Mouse (Mus musculus): ENCODE results near the gene Fem1a. TPM values are rescaled to one million over a fixed set of nuclear protein-coding genes. Genes with fewer than 3 reads are reported as not detected.

Fem1a gene
- polyA plus RNA-seq, 1 experiment from 2014 or later = 7.0 TPM

DNA sequence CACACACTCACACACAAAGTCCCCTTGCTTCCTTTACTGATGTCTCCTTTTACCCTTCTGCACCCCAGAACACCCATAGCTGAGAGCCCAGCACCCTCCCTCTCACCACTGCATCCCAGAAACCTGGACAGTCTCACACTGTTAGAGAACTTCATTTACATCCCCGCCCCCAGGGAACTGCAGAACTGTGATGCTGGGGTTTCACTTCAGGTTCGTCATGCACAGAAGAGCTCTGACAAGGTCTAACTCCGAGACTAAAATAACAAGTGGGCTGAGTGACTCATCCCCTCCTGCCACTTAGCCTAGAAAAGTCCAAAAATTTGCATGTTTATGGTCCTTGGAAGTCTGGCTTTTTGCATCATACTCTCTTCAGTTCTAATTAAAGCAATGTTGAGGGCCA is 9.7 kb downstream of the Fem1a start:
- WGBS = 58% methylated on average over 3 of the region's 3 CpGs

DNA sequence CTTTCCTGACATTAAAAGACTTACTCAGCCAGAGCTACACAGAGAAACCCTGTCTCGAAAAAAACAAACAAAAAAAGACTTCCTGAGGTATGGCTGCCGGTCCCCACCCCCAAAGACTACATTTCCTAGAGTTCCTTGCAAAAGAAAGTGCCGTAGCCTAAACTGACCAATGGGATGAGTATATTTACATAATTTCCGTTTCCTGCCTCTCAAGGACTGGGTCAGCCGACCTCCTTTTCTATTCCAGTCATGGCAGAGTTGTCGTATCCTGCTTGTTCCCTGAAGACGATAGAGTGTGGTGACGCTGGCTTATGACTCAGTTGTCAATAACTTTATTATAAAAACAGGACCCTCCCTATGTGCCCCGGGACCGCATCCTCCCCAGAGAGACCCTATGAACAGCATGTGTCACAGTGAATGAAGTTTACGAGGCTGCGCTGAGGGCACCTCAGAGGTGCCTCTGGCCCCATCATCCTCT is 12.6 kb downstream of the Fem1a start:
- Histone ChIP-seq H3K4me3 (ENCODE audit: low read depth, low read length) (peak overlapping the region; percentile 28), H3K27ac (ENCODE audit: low read depth, low read length) (peak overlapping the region; percentile 67), H3K36me3 (ENCODE audit: control insufficient read depth, insufficient read depth) (peaks cover 43% of the 10 kb centered on the region), H3K9ac (ENCODE audit: low read depth, low read length) (peak overlapping the region; percentile 4; the same call in 1 of the 2 replicates), H3K4me1 (replicated peaks; ENCODE audit: control insufficient read depth, insufficient read depth, low read length) (no peaks in the 10 kb centered on the region), H3K4me2 (replicated peaks; ENCODE audit: low read depth) (peak overlapping the region; percentile 66), H3K9me3 (ENCODE audit: control insufficient read depth) (no peaks in the 10 kb centered on the region), H3K27me3 (replicated peaks; ENCODE audit: control insufficient read depth, insufficient read depth, low read length) (no peaks in the 10 kb centered on the region)
- 14% methylated on average over 12 of the region's 12 CpGs for WGBS
- peak; percentile 70 for ATAC-seq
- no peak for TF ChIP-seq CTCF (IDR thresholded peaks at IDR 0.05; ENCODE audit: low read depth)

More for the DNA sequence above, 9.7 kb downstream of the Fem1a start:
- ATAC-seq = no peak
- Histone ChIP-seq H3K9me3 (ENCODE audit: control insufficient read depth) (no peaks in the 10 kb centered on the region), H3K4me1 (replicated peaks; ENCODE audit: control insufficient read depth, insufficient read depth, low read length) (no peaks in the 10 kb centered on the region), H3K27ac (ENCODE audit: low read depth, low read length) (no peak overlapping the region), H3K27me3 (replicated peaks; ENCODE audit: control insufficient read depth, insufficient read depth, low read length) (no peaks in the 10 kb centered on the region), H3K4me3 (ENCODE audit: low read depth, low read length) (no peak overlapping the region), H3K36me3 (ENCODE audit: control insufficient read depth, insufficient read depth) (peaks cover 29% of the 10 kb centered on the region), H3K9ac (ENCODE audit: low read depth, low read length) (no peak overlapping the region), H3K4me2 (replicated peaks; ENCODE audit: low read depth) (no peak overlapping the region)
- no peak for TF ChIP-seq CTCF (IDR thresholded peaks at IDR 0.05; ENCODE audit: low read depth)

DNA sequence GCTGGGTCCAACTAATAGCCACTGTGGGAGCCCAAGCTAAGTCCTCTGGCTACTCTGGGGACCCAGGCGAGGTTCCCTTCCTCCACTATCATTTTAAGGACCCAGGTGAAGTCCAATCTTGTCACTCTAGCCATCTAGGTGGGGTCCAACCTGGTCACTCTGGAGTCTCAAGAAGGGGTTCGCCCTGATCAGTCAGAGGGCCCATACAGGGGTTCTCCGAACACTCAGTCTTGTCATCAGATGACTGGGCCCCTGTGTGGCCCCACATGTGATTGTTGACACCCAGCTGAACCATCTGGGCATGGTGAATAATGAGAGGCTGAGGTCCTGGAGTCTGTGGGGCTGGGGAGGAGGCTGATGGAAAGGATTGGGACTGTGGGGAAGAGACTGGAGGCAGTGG is 13.1 kb downstream of the Fem1a start:
- Histone ChIP-seq H3K4me1 (replicated peaks; ENCODE audit: control insufficient read depth, insufficient read depth, low read length) (no peaks in the 10 kb centered on the region), H3K27ac (ENCODE audit: low read depth, low read length) (peak overlapping the region; percentile 67; the same call in 1 of the 2 replicates), H3K4me3 (ENCODE audit: low read depth, low read length) (no peak overlapping the region), H3K36me3 (ENCODE audit: control insufficient read depth, insufficient read depth) (peaks cover 44% of the 10 kb centered on the region), H3K9me3 (ENCODE audit: control insufficient read depth) (no peaks in the 10 kb centered on the region), H3K4me2 (replicated peaks; ENCODE audit: low read depth) (peak overlapping the region; percentile 66), H3K9ac (ENCODE audit: low read depth, low read length) (no peak overlapping the region), H3K27me3 (replicated peaks; ENCODE audit: control insufficient read depth, insufficient read depth, low read length) (no peaks in the 10 kb centered on the region)
- TF ChIP-seq CTCF (IDR thresholded peaks at IDR 0.05; ENCODE audit: low read depth) = no peak
- 67% methylated on average over 3 of the region's 3 CpGs for WGBS
- no peak for ATAC-seq

DNA sequence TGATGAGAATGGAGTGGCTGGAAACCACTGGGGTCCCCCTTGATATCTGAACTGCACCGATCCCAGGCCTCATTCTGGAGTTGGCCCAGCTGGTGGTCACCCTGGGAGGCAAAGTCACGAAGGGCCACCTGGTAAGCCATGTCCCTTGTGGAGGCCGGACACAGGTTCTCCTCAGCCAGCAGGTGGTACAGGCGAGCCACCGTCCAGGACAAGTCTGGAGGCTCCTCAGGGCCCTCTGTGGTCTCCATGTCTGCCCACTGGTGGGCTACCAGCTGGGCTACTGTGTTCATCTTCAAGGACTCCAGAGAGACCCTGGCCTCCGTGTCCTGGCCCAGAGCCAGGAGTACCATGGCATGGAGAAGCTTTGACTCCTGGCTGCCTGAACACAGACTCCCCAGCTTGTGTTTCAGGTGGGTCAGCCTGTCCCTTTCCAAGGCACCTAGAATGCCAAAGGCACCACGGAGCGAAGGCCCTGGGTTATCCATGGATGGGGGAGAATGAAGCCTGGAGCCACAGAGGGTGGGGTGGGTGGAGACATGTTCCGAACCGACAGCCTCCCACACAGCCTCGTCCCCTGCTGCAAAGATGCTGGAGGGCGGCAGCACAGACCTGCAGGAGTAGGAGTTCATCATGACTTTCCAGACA is 15.1 kb downstream of the Fem1a start:
- H3K9me3 ChIP-seq (ENCODE audit: control insufficient read depth) = no peaks in the 10 kb centered on the region
- TF ChIP-seq CTCF (IDR thresholded peaks at IDR 0.05; ENCODE audit: low read depth) = peak; percentile 33; the same call in 1 of the 2 replicates
- H3K9ac ChIP-seq (ENCODE audit: low read depth, low read length) = no peak overlapping the region
- H3K36me3 ChIP-seq (ENCODE audit: control insufficient read depth, insufficient read depth) = peaks cover 44% of the 10 kb centered on the region
- H3K27me3 ChIP-seq (replicated peaks; ENCODE audit: control insufficient read depth, insufficient read depth, low read length) = no peaks in the 10 kb centered on the region
- ATAC-seq = no peak
- H3K4me3 ChIP-seq (ENCODE audit: low read depth, low read length) = no peak overlapping the region
- H3K4me1 ChIP-seq (replicated peaks; ENCODE audit: control insufficient read depth, insufficient read depth, low read length) = no peaks in the 10 kb centered on the region
- 86% methylated on average over 12 of the region's 12 CpGs for WGBS
- H3K27ac ChIP-seq (ENCODE audit: low read depth, low read length) = no peak overlapping the region
- no peak overlapping the region for H3K4me2 ChIP-seq (replicated peaks; ENCODE audit: low read depth)

DNA sequence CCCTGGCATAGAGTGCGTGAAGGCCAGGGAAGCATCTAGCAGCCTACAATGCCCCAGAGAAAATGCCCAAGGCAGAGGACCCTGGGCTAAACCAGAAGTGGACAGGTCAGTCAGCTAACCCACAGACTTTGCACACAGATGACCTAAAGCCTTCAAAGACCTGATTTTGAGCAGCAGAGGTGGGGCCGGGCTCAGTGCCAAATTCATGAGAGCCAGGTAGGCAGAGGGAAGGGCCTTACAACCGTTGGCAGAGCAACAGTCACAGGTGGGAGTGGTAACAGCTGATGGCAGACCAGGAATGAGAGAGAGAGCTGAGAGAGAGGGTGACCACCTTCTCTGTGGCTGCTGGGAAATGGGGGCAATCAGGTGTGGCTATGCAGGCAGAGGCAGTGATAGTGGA is 16.0 kb downstream of the Fem1a start:
- TF ChIP-seq CTCF (IDR thresholded peaks at IDR 0.05; ENCODE audit: low read depth) = no peak
- no peak overlapping the region for H3K4me3 ChIP-seq (ENCODE audit: low read depth, low read length)
- H3K27ac ChIP-seq (ENCODE audit: low read depth, low read length) = no peak overlapping the region
- no peak overlapping the region; the same call in 1 of the 2 replicates for H3K4me2 ChIP-seq (replicated peaks; ENCODE audit: low read depth)
- H3K36me3 ChIP-seq (ENCODE audit: control insufficient read depth, insufficient read depth) = peaks cover 44% of the 10 kb centered on the region
- no peak for ATAC-seq
- no peaks in the 10 kb centered on the region for H3K4me1 ChIP-seq (replicated peaks; ENCODE audit: control insufficient read depth, insufficient read depth, low read length)
- H3K9ac ChIP-seq (ENCODE audit: low read depth, low read length) = no peak overlapping the region
- H3K9me3 ChIP-seq (ENCODE audit: control insufficient read depth) = no peaks in the 10 kb centered on the region
- WGBS = 62% methylated on average over 3 of the region's 3 CpGs
- no peaks in the 10 kb centered on the region for H3K27me3 ChIP-seq (replicated peaks; ENCODE audit: control insufficient read depth, insufficient read depth, low read length)

DNA sequence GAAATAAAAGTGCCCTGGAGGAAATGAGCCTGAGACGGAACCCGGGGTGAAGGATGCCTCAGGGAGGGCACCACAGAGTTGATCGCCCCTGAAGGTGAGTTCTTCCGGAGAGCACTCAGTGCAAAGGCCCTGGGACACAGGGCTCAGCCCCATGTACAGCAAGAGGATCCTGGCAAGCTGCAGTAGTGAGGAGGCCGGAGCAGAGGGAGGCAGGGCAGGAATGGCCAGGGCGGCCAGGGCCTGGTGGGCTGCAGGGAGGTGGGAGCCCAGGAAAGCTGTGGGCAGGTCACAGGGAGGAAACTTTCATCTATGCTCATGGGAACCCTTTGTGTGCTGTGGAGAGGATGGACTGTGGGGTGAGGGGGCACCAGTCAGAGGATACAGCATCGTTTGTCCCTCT is 16.9 kb downstream of the Fem1a start:
- no peaks in the 10 kb centered on the region for H3K9me3 ChIP-seq (ENCODE audit: control insufficient read depth)
- WGBS = 77% methylated on average over 7 of the region's 7 CpGs
- H3K27me3 ChIP-seq (replicated peaks; ENCODE audit: control insufficient read depth, insufficient read depth, low read length) = no peaks in the 10 kb centered on the region
- TF ChIP-seq CTCF (IDR thresholded peaks at IDR 0.05; ENCODE audit: low read depth) = no peak
- no peak for ATAC-seq
- peak overlapping the region; percentile 13; the same call in 1 of the 2 replicates for H3K4me2 ChIP-seq (replicated peaks; ENCODE audit: low read depth)
- H3K9ac ChIP-seq (ENCODE audit: low read depth, low read length) = no peak overlapping the region
- H3K36me3 ChIP-seq (ENCODE audit: control insufficient read depth, insufficient read depth) = peaks cover 45% of the 10 kb centered on the region
- no peaks in the 10 kb centered on the region for H3K4me1 ChIP-seq (replicated peaks; ENCODE audit: control insufficient read depth, insufficient read depth, low read length)
- H3K4me3 ChIP-seq (ENCODE audit: low read depth, low read length) = no peak overlapping the region
- H3K27ac ChIP-seq (ENCODE audit: low read depth, low read length) = peak overlapping the region; percentile 17

Data from intestine, postnatal 0 days (tissue).